Mouse (Mus musculus) kidney, adult 11 months (tissue): ENCODE measurements at regions not wholly inside any gene's neighbourhood (a gene's known extent, or its start where the extent isn't known, plus 50 kb on each side); places are given as distances from the start of the nearest gene placed in this dataset.

ENCODE experiments used
- DNase-seq: peaks from one replicate; pipeline ENCODE4 v3.0.0; 2022

DNA sequence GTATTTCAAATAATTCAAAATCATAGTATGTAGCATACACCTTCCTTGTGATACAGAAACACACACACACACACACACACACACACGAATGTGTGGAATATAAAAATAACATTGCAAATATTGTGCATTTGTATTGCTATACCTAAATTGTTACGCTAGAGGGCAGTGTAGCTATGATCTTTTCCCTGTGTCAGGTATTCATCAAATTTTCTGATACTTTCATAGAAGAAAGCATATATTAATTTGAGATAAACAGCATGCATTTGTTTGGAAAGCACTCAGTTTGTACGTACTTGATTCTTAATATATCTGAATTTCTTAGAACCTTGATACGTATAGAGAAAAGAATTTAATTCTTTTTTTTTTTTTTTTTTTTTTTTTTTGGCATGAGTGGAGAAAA lies 1700.9 kb upstream of the Sel1l start:
- no peak for DNase-seq

DNA sequence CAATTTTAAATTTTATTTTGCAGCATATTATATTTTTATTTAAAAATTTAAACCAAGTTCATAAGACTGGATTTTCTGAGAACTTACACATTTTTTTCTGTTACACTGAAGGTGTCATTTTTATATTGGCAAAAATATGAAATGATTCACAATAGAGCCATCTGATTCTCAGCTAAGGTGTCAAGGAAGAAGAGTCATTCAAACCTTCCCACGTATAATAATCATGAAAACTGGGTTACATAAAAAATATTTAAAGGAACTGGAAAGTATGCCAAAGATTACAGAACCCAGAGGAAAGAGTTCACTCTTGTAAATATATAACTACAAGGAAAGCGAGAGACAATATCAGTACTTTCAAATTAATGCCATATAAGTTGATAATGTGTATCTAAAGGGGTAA lies 1674.5 kb upstream of the Sel1l start:
- no peak for DNase-seq

DNA sequence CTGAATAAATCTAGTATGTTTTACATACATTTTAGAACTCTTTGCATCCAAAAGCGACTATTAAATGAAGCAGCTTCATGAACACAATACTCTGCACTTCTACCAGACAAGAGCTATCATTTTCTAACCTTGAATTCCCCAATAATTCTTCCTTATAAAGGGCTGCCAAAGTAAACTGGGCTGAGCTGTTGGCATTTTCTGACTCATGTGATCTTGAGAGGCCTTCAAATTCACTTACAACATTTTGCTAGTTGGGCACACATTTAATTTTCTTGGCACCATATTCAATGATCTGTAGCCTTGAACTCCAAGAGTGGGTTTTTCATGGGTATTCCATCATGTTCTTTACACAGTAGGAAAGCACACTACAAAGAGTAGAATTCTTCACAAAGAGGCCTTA lies 1637.4 kb upstream of the Sel1l start:
- no peak for DNase-seq

DNA sequence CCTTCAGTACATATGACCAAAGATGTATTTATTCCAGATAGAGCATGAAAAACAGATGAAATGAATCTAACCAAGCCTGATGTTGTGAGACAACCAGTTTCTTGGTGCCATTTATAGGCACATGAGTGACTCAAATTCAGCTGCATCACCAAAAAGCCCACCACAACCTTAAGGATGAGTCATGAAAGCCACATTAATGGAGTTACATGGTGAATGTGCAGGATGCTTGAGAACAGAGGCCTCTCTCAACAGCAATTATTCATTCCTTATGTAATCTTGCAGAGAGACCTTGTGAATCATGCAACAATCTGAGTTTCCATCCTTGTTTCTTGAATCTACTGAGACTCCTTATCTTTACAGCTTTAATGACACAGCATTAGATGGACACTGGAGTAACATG lies 1613.1 kb upstream of the Sel1l start:
- DNase-seq: no peak

DNA sequence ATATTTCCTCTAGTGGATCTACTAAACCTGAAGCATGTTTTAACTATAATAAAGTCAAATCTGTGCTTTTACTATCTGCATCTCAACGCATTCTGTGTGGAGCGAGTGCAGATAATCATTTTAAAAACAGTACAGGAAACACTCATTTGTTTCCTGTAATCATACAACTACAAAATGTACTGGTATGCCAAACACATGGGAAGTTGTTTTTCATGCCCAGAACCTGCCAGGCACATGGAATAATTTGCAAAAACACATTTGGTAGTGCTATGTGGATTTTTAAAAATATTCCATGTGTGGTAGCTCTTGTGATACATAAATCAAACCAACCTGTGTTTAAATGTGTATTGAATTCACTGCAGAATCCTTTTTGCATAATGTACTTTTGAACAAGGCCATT lies 1600.5 kb upstream of the Sel1l start:
- no peak for DNase-seq

DNA sequence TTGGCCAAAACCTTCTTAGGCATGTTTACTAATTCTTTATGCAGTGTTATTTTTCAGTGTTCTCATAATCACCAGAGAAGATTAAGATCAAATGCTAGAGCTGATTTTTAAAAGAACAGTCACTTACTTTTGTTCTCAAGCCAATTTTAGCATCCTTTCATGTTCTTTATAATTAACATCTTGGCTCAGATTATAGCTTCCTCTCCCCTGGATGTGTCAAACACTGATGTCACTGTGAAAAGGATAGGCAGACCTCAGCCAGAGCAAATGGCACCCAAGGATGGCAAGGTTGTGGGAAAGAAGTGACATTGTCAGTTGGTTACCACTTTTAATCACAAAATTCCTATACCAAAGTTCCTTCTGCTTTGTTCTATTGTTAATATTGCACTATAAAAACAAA lies 1580.3 kb upstream of the Sel1l start:
- no peak for DNase-seq

DNA sequence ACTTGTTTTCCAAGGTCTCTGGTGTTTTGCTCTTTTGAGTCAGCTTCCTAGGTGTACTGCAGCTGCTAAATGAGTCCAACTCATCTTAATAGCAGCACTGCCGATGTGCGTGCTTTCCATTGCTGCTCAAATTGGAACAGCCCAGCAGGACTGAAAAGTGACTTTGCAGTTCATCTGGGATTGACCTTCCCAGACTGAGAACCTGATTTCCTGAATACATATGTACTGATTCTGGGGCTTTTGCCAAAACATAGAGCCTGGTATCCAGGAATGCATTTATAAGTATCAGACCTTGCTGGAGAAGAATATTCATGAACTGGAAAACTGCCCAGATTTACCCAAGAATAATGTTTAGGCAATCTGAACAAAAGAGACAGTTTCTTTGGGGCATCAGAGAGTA lies 1579.0 kb upstream of the Sel1l start:
- DNase-seq: no peak

DNA sequence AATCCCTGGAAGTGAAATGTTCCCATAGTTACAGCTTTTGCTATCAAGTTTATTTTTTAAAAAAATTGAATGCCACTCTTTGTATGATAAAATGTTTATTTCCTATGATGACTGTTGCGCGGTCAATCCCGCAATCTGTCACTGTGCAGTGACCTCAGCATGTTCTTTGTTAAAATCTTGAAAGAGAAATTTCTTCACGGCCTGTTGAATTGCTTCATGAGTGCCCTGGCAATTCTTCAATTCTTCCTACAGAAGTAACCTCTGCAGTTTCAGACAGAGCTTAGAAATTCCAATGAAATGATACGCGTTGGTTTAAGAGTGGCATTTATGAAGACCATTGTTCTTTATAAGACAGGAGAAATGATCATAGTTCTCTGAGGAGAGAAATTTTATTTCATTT lies 1567.4 kb upstream of the Sel1l start:
- no peak for DNase-seq

DNA sequence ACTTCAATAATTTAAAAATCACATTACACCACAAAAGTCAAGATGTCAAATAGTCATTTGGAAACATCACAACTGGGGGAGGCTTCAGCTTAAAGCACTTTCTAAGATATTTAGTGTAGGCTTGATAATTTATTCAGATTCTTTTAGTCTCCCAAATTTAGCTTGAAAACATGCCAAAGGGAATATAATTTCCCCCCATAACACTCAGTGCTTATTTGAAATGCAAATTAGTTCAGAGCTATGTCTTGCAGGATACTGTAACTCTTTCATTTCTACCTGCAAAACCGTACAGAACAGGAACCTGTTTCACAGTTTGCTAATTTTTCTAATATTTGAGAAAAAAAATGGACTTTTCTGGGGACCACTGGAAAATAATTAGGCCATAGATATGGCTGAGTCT lies 1566.8 kb upstream of the Sel1l start:
- DNase-seq: no peak

DNA sequence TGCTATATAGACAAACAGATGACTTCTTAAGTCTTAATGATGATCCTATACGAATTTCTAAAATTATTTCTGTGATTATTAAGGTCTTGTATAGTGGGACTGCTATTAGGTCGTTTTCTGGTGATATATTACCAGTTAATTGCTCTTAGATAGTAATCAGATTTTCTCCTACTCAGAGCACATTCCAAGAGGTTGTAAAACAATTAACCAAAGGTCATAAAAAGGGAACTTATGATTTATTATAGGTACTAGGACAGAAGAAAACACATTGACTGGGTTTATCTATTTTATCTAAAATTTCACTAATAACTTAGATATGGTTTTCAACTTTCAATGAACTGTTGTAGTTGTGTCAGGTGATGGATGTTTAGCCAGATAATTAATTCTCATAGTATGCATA lies 1536.6 kb upstream of the Sel1l start:
- DNase-seq: no peak

DNA sequence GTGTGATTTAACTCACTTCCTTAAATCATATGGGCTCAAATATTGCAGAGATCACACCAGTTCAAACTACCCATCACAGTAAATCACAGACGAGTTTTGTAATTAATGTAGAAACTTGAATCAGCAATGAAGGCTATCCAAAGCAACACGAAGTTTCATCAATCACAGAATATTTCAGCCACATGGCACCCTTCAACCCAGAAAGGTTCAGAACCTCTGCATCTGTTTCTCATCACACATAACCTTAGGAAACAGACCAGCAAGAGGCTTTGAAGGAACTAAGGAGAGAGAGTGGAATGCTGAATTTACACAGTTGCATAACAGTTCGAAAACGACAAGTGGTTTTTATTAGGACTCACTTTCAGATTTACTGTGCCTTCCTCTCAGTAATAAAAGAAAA lies 1494.0 kb upstream of the Sel1l start:
- DNase-seq: no peak

DNA sequence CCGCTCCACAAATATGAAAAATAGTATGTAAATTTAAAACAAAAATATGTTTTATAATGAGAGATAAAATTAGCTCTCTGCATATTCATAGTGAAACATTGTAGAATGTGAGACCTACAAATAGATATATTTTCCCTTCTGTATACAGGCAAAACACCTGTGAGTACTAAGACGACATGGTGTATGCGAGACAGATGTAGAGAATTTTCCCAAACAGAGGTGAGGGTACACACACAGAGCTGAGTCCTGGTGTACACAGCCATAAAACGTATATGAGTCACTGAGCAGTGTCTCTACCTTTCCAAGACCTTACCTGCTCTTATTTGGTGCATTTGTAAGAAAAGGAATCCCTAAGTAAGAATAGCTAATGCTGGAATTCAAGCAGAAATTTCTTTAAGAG lies 1493.6 kb upstream of the Sel1l start:
- no peak for DNase-seq

DNA sequence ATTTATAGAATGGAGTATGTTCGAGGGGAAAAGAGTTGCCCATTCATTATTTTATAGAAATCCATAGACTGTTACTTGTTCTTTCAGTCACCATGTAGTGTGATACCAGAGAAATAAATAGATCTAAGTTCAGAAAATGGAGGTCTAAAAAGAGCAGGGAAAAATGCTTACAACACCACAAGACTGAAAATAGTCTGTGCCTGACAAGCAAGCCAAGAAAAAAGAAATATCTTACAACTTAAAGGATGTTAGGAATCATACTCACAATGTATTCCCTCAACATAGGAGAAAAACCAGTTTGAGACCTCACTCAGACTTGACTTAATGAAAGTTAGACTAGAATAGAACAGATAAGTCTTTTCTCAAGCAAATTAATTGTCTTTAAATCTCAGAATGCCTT lies 1486.6 kb upstream of the Sel1l start:
- DNase-seq: no peak

DNA sequence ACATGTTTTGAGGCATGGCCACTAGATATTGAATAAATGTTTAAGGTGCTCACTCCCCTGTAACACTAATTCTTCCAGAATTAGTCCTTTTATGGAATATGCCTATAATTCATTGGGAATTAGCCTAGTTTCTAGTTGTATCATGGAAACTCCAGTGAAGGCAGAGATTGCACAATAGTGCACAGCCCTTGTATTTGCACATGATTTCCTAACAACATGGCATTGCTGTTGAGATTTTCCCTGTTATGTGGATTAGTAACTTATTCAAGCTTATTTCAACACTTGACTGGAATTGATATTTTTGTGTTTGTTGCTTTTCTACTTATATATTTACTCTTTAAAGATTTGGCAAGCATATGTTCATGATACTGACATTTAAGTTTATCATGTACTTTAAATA lies 1463.3 kb upstream of the Sel1l start:
- DNase-seq: no peak

DNA sequence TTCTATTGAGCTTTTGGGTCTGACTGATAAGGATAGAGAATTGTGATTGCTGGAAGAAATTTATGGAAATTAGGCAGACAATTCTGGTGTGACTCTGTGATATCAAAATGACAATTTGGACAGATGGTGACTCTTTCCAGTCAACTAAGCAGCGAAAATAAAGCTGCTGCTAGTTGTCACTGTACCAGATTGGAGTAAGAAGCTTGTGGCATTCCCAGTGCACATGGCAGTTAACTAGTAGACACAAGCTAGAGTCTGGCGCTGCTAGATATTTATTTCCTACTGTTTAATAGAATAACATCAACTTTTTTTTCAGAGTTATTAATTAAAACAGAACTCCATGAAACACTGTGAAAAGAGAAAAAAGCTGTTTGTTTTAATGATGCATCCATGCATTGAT lies 1432.9 kb upstream of the Sel1l start:
- no peak for DNase-seq

DNA sequence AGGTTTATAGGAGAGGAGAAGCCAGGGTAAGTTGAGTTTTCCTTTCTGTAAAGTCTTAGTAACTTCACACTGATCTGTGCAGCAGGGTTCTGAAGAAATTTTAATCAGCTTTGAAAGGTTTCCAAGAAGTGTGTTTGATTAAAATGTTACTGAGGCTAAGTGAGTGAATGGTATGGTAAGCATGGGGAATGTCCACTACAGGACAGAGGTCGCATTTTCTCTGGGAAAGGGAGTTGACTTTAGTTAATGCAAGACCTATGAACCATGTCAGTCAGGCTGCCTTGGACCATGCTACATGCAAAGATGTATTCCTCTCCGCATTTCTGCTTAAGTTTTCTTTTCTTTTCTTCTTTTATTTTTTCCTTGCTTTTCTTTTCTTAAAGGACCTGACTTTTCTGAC lies 1424.7 kb upstream of the Sel1l start:
- DNase-seq: peak; percentile 31

DNA sequence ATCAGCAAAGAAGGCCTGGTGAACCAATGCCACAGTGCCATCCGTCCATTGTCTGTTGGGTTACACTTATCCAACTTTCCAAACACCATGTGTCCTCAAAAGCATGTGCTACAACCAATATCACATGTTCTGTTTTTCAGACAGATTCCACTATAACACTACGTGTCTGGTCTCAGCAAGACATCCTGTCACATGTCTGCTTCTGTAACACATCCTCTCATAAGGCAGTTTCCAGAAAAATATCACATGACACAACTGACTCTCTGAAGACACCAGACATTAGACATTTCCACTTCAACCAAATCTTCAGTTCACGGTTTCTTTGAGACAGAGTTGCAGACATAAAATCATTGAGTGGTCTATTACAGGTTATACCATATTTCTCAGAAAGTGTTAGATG lies 1381.3 kb upstream of the Sel1l start:
- no peak for DNase-seq

DNA sequence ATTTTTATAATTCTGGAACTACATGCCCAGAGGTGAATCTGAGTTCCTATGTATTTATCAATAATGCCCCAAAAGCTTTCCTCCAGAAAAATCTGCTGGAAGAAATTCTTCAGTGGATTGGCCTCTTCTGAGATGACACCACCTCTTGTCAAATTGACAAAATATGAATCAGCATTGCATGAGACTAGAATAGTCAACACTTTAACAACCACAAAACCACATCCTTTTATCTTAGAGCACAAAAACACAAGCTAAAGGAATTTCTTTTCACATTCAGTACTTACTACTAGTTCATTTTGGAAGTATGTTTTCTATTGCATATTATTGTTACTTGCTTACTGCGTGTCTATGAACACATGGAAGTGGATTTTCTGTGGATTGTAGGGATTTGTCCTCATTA lies 1377.9 kb upstream of the Sel1l start:
- no peak for DNase-seq

DNA sequence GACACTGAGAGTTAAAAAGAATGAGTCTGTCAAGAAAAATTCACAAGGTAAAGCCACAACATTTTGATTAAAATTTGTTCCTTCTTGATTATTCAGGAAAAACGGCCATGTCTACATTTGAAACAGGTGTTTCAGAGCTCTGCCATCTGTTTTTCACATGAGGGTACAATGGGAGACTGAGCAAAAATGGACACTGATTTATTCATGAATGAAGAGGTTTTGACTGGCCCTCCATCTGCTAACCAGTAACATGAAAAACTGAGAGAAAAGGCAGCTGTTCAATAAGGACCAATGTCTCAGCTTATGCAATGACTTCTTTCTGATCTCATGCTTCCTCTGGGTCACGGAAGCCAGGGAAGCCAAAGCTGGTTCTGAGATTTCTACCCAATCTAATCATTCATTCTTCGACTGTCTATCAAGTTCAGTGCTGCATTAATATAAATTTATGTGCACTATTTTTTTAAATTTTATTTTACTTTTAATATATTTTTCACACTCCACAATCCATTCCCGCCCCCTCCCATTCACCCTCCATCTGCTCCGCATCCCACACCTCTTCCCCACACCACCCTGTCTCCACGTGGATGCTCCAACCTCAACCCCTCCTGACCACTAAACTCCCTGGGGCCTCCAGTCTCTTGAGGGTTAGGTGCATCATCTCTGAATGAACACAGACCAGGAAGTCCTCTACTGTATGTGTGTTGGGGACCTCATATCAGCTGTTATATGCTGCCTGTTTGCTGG lies 1372.4 kb upstream of the Sel1l start:
- DNase-seq: no peak

DNA sequence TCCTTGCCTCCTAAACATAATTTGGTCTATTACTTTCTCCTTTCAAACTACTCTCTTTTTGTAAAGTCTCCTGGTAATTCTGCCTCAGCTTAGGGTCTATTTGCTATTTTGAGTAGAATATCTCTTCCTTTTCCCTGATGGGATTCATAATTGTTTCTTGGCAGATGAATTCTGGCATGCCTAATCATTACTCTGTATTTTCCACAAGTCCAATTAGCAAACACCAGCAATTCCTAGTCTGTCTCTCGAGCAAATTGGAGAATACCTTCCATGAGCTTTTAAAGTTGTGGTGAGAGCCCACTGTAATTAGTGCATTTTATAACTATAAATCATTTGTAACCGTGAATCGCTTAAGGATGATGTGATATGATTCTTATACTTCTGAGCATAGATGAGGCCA lies 1358.6 kb upstream of the Sel1l start:
- DNase-seq: no peak

DNA sequence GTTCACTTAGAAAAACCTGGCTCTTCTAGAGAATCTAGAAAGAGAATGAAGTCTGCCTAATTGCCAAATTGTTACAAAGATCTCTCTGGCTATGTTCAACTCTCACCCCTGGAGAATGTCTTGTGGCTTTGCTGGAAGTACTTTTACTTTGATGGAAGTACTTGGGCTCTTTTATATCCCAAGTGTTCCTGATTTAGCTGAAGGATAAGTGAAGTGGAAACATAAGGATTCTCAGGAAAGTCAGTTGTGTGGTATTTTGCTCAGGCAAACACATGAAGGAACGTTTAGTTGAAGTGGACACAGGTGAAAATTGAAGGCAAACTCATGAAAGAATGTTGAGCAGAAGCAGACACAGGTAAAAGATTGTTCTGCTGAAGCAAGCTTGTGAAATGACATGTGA lies 1340.0 kb upstream of the Sel1l start:
- DNase-seq: no peak

DNA sequence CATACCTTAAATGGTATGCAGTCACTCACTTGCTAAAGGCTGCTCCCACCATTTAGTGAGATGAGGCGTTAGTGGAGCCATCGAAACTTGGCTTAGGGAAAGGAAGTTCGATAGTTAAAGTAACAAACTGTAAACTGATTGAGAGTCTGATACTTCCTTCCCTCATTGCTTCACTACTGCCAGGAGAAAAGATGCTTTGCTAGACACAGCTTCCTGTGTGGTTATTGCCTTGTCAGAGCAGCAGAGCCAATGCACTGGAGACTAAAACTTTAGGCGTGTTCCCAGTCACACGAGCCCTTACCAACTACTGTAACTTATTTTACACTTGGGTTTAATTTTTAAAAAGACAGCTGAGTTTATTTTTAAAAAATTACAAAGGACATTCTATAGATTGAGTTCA lies 1324.8 kb upstream of the Sel1l start:
- no peak for DNase-seq

DNA sequence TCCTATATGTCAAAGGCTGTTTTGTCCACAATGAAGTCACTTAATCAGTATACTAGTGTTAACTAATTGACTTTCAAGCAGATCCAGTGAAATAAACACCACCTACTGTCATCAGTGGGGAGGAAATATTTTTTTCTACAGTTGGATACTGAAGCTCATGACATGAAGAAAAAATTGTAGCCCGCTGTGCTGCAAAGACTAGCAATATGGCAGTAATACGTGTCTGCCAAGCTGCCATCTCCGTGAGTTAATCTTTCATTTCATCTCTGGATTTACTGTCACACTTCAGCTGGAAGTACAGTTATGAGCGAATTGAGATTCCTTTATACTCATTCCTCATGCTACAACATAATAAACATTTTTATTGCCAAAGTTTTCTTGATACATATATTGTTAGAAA lies 1311.3 kb upstream of the Sel1l start:
- DNase-seq: no peak

DNA sequence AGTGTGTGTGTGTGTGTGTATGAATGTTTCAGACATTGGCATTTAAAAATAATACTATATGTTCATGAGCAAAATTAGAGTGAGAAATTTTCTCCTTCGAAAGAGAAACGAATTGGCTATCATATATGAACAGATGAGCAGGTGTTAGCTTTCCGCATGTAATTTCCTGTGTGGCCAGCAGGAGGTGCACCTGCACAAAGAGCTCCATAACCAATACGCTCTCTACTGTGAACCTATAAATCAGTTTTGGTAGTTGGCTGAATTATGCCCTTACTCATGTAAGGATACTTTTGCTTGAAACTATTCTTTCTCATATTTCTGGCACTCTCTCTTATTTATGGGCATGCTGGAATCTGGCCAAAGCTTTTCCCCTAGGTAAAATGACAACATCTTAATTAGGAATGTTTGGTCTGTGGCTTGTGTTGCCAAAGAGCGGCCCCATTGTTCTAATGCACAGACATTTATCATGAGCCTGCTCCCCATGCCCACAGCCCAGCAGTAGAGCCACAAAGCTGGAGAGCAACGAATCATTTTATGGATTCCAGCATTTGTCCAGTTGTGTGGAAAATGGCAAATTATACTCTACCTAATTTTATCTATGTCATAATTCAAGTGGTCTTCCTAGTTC lies 1303.8 kb upstream of the Sel1l start:
- DNase-seq: peak; percentile 5

DNA sequence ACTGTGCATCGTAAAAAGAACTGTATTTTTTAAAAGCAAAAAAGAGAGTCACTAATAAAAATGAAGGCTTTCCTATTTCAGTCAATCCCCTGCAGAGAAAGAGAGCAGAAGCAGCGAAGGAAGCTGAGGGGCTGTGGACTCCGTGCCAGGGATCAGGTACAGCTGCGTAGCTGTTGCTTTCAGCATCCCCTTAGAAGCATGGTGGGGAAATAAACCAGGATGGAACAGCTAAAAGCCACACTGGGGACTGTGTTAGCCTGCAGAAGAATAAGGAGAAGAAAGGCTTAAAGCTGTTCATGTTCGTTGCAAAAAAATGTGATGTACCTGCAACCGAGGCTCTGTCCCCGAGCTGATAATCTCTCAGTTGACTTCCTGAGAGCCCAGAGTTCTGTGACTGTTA lies 1302.6 kb upstream of the Sel1l start:
- no peak for DNase-seq
